Mouse (Mus musculus): ENCODE measurements around the gene Lin7a.
"Not testable (repeated sequence)": the region's sequence is repeated elsewhere in the genome, so short reads cannot be mapped to it uniquely, and the experiment has no call there.

Lin7a gene

DNA sequence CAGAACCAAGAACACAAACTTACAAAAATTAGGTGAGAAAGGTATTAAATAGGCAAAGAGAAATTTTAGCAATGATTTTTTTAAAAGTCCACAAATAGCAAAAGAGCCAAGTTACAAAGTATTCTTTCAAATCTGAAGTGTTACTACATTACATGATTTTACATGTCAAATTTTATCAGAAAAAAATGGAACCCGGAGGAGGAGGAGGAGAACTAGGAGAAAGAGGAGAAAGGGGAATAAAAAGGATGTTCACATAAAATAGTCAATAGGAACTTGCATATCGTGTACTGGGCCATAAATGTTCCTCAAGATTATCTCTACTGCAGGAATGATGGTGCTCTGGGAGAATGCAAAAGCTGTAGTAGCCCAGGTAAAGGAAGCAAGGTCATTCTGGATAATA lies 34.4 kb upstream of the Lin7a start:
- no peak for DNase-seq (ENCODE audit: extremely low spot score, low spot score)

DNA sequence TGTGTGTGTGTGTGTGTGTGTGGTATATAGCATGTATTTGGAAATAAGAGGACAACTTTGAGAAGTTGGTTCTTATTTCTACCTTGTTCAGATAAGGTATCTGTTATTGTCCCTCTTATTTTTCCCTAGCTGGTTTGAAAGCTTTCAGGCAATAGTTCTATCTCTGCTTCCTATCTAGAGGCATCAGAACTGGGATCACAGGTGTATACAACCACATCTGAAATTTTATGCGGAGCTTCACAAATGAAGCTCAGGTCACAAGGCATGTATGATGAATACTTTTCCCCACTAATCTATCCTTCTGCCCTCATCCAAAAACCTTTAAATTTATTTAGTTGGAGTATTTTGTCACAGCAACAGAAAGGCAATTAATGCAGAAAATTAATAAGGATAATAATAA lies 33.8 kb upstream of the Lin7a start:
- no peak for DNase-seq (ENCODE audit: extremely low spot score, low spot score)

DNA sequence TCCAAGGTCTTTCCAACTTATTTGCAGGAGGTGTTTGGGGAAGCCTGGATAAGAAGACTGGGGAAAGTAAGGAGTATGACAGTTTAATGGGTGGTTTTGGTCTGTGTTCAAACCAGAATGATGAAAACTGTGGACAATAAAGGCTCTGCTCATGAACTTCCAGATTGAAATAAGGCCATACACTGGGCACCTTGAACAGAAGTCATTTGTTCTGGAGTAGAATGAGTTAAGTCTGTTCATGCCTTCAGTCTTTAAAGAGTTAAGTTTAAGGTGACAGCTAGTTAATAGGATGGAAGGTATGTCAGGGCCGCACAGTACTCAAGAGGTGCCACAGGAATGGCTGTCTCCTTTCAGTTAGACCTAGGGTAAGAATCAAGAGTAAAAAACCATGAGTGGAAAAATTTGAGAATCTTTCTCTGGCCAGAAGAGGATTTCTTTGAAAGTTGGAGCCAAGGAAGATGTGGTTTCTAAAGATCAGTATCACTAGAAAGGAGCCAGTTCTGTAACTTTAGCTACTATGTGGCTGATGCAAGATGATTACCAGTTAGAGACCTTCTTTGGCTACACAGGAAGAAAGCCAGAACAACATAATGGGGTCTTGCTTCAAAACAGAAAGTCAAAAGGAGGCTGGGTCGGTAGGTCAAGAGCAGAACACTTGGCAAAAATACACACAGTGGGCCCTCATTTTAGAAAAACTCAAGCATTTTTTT lies 33.2 kb upstream of the Lin7a start:
- no peak for DNase-seq (ENCODE audit: extremely low spot score, low spot score)

DNA sequence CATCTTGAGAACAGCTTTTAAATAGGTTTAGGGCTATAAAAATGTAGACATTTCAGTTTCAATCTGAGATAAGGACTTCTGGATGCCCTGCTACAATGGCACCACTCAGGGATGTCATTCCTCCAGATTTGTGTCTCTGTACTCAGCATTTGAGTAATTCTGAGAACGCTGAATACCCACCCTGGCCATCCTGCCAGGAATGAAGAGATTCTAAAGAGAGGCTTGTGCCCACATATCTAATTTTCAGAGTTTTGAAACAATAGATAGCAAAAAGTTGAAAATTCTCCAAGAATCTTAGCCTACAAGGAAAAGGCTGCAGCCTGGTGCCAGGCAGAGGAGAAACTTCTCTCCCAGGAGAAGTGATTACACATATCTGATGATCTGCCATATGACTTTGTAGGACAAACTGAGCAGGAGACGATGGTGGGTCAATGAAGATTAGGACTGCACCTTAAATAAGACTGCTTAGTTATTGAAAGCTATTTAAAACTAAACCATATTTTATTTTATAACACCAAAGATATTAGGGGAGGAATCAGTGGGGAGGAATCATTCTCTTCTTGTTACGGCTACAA lies 32.5 kb upstream of the Lin7a start:
- no peak for DNase-seq (ENCODE audit: extremely low spot score, low spot score)

DNA sequence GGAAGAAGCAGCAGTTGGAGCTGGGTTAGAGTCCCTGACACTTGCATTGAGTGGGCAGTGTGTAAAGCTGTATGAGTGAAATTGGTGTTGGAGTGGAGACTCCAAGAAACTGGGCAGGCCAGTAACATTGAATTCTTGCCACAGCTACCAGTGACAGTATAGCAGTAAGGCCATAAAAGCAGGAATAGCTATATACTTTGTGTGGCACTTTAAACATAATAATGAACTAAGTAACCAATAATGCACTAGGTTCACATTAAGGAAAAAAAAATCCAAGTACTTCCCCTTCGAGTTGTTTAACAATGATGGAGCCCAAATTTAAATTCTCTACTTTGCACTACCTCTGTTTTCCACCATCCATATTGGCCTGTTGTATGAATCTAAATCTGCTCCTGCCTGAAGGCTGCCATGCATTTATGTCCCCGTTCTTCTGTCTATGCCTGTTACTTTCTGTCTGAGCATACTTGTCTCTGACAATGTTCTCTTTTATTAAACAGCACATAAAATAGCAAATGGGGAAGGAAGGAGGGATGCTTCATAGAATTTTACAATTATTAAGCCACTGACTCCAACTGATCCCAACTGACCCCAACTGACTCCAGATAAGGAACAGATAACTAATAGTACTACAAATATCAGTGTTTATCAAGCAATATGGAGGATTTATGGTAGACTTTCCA lies 31.7 kb upstream of the Lin7a start:
- no peak for DNase-seq (ENCODE audit: extremely low spot score, low spot score)

DNA sequence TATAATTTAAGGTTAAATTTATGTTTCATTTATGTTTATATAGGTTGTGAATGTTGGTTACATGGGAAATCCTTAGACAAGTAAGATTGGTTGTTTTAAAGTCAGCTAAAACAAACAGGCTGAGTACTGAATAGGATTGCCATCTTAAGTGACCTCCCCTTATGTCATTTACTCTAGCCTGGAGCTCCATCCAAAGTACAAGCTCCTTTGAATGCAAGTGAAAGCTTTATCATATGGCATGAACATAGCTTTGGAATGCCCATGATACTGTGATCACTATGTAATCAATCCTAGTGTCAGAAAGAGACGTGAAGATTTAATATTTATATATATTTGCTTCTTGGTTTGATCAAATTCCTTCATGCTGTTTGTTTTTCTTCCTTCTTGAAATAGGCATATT lies 31.0 kb upstream of the Lin7a start:
- no peak for DNase-seq (ENCODE audit: extremely low spot score, low spot score)

DNA sequence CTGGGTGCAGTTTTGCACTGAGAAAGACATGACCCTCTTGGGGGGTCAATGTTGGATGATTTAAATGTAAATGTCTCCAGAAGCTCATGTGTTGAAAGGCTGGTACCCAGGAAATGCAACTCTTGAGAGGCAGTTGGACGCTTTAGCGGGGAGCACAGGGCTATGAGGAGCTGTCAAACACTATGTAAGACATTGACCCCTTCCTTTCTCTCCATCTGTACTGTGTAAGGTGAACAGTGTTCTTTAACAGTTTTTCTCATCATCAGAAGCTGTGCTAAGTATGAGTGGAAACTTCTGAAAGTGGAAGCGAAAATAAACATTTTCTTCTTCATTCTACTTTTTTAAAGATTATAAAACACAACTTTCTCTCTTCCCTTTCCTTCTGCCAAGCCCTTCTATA lies 30.5 kb upstream of the Lin7a start:
- no peak for DNase-seq (ENCODE audit: extremely low spot score, low spot score)

DNA sequence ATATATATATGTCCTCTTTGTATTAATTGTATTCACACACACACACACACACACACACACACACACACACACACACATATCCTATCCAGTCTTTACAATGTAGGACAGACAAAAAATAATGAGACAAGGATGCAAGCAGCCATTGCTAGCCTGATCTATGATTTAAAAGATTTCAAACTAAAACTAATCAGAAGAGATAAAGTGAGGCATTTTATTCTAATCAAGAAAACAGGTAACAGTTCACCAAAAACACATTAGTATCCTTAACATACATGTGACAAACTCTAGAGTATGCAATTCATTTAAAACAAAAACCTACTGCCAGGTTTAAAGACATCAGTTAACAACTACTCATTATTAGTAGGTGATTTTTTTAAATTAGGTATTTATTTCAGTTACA lies 30.1 kb upstream of the Lin7a start:
- no peak for DNase-seq (ENCODE audit: extremely low spot score, low spot score)

DNA sequence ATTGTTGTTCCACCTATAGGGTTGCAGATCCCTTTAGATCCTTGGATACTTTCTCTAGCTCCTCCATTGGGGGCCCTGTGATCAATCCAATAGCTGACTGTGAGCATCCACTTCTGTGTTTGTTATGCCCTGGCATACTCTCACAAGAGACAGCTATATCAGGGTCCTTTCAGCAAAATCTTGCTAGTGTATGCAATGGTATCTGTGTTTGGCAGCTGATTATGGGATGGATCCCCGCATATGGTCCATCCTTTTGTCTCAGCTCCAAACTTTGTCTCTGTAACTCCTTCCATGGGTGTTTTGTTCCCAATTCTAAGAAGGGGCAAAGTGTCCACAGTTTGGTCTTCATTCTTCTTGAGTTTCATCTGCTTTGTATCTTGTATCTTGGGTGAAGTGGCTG lies 29.5 kb upstream of the Lin7a start:
- not testable (repeated sequence) for DNase-seq (ENCODE audit: extremely low spot score, low spot score)

DNA sequence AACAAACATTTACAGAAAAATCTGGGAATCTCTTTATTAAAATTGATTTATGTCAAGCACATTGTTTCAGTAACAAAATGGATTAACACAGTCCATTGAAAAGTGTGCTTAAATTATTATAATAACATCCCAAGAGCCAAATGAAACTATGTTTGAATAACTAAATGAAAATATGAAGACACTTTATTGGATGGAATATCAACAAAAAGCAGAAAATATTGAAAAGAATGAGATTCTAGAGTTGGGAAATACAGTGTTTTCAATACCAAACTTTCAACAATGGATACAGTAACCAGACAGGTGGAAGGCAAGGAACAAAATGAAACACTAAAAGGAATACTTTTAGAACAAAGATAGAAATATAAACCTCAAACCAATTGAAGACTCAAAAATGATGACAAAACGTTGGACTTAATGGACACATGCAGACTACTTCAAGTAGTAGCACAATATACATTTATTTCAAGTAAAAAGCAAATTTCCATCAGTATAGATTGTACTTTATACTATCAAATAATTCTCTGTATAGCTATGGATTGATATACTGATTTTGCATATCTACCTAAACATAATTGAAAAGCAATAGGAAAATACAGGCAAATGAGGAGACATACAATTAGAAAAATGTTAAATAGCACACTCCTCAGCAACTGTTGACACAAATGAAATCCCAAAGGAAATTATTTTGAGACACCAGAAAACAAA lies 28.6 kb upstream of the Lin7a start:
- no peak for DNase-seq (ENCODE audit: extremely low spot score, low spot score)

DNA sequence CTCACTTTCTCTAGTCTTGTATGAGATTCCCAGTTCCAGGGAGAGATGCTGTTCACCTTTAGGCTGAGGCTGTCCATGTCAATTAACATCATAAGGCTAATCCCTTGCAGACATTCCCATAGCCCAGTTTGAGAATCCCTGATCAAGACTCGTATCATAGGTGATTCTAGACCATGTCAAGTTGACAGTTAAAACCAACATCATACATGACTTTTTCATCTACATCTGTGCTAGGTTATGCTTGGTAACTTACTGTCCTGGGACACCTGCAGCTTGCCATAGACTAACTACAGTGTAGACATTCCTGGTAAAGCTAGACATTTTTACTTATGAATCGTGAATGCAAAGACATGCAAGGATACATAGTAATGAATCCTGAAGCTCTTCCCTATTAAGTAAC lies 27.3 kb upstream of the Lin7a start:
- DNase-seq (ENCODE audit: extremely low spot score, low spot score) = no peak

DNA sequence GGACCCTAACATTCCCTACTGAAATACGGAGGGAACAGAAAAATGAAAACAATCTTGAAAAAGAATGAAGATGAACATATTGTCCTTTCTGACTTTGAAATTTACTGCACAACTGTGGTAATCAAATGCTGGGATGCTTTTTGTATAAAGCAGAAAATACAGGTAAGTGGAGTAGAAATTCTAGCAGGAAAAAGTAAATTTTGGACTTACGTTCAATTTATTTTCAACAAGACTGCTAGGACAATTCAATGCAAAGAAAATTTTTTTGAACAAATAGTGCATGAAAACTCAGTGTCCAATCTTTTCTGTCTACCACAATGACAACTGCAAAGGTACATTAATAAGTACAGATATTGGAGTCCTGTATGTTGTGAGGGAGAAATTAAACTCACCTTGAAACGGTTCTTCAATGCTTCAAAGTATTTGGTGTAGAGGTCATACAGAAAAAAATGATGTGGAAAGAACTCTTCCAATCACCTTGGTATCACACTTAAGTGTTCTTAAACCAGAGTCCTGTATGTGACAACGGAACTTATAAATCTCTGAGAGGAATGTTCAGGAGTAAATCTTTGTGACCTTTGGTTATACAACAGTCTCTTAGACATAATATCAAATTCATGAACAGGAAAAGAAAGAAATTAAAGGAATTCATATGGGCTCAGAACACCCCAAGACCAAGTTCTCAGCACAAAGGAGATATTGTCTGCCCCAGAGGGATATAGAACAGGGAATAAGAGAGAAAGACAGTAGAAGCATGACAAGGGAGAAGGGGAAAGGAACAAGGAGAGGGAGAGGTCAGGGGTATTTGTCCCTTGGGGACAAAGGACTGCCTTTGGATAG lies 26.6 kb upstream of the Lin7a start:
- DNase-seq (ENCODE audit: extremely low spot score, low spot score) = no peak

DNA sequence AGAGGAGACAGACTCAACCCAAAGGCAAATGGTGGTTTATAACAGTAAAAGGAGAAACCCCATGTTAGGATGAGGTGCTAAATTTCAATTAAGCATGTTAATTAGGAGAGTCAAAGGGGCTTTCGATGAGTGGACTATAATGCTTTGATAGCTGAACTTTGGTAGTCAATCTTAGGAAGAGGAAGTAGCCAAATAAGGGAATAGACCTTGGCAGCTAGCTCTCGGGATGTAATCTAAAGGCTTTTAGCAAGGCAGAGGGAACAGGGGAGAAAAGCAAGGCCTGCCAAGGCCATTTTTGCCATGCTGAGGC lies 26.0 kb upstream of the Lin7a start:
- no peak for DNase-seq (ENCODE audit: extremely low spot score, low spot score)

DNA sequence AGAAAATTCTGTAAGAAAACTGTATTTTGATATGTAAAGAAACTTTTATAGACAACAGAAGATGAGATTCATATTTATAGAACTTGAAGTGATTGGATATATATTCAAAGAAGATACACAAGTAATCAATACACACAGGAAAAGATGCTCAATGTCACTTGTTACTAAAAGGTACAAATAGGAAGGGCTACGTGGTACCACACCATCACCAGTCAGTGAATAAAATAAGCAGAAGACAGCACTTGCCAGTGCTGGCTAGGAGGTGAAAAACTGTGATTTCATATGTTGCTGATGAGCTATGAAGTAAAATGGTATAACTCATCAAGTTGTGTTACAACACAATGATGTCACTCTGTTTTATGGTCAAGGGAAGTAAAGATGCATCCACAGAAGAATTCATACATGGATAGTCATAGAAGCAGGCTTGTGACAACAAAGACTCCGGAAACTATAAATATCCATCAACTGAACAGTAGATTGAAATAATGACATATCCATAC lies 25.5 kb upstream of the Lin7a start:
- DNase-seq (ENCODE audit: extremely low spot score, low spot score) = no peak

DNA sequence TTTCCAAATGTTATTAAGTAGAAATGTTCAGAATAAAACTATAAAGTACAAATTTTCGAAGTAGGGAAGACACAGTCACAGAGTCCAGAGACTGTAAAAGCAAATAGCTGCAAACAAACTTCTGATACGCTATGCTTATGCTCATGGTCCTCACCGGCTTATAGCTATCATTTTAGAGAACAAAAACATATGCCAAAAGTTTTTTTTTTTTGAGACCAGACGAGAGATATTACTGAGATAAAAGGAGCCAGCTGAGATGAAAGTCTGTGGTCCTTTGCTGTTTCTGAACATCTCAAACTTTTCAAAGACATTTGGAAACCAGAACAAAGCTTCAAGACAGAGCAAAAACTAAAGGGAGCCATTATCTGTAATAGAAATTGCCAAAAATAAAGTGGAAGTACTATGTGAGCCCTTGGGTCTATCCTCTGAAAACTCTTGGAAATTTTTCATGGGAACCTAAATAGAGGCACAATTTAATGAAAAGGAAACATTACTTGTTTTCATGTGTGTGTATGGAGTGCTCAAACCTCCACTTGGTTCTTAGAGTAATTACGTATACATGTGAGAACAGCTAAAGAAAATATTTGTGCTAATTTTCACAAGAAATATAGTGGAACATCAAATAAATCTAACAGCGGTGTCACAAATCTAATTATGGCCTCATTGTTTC lies 24.4 kb upstream of the Lin7a start:
- no peak for DNase-seq (ENCODE audit: extremely low spot score, low spot score)

DNA sequence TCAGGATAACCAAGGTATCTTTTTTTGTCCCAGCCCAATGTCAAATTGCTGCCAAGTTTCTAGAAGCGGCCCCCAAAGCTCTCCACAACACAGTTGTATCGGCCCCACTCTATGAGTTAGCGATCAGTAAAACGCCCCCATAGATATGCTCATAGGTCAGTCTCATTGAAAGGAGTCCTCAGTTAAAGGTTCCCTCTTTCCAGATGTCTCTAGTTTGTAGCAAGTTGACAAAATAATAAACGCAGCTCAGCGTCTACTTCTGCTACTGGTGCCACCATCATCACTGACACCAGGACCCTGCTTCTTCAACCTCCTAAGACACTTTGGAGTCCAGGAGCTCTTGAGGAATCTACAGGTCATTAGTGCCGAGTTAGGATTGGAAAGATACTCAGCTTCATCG lies 23.0 kb upstream of the Lin7a start:
- DNase-seq (ENCODE audit: extremely low spot score, low spot score) = no peak

DNA sequence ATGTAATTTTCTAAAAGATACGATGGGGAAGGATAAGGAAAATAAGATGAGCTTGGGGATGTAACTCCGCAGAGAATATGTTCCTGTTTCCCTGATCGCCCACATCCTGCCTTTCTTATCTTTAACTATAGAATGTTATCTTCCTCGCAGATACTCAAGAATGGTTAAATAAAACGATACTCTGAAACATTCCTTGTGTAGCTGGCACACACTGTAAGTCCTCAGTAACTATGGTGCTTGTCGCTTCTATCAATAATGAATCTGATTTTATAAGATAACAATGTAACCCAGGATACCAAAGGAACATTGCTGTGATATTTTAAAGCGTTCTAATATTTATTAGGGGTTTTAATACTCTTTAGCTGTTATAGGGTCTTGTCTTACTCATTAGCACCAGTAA lies 22.4 kb upstream of the Lin7a start:
- no peak for DNase-seq (ENCODE audit: extremely low spot score, low spot score)

DNA sequence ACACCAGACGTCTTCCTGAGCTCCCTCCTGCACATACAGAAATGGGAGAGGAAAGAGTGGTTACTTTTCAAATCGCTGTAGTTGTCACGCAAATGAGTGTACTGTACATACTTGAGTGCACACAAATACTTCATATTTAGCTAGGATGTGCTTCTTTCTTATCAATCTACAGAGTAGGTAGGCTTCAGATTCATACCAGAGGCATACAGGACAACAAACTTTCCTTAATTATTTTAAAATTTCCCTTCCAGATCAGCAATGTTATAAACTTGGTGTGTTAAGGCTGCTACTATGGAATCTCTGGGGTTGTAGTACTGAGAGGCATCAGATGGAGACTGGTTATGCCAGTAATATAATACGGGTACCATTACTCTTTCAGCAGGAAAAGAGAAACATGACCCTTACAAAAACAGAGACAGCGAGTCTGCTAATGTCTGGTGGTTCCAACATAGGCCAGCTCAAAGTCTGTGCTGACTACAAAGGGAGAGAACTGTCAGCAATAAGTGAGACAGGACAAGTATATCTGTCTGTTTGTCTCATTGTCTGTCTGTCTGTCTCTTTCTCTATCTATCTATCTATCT lies 21.8 kb upstream of the Lin7a start:
- DNase-seq (ENCODE audit: extremely low spot score, low spot score) = no peak

DNA sequence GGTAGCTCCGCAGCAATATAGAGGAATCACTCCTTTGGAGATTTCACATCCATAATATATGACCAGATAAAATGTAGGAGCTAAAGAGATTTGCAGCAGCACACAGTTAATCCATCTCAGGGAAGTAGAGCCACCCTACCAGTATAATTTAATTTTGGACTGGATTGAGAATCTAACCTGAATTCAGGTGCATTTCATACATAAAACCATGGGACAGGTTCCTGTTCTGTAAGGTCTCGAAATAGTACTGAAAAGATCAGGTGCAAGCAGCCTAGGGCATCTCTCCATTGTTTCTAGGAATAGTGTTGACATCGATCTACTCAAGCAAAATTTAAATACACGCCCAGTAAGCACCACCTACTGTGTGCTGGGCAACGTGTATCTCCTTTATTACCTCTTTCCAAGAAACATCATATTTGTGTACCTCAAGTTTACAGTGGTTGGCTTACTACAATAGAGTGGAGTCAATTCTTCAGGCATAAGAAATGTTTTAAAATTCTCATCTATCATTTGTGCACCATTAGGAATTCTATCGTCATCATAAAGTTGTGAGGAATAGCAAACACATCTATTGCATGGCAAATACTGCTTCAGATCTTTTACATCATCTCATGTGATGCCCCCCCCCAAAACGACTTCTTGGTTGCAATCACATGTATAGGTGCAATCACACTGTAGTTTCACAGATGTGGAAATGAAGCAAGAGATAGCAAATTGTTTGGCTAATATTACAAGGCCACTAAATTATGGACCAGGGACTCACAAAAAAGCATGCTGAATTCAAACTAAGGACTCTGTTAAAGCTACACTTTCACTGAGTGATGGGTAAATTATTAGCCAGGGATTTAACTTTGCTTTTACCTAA lies 20.9 kb upstream of the Lin7a start:
- no peak for DNase-seq (ENCODE audit: extremely low spot score, low spot score)

DNA sequence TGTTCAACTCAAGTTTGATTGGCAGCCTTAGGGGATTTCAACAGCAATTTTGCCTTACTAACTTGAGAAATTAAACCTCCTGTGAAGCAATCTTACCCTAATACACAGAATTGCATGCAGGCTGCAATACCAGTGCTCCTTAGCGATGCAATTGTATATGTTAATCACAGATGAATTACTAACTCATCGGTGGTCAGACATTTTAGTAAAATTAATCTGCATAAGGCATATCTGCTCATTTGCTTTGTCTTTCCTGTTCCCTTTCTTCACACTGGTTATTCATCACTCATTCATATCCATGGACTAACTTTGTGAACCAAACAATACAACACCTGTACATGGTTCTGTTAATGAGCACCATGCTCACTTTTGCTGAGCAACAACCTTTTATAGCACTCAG lies 20.2 kb upstream of the Lin7a start:
- DNase-seq (ENCODE audit: extremely low spot score, low spot score) = no peak

Data from neural tube, embryonic 10.5 days (tissue).